Mouse (Mus musculus) erythroblast, embryonic 14.5 days (primary cell): ENCODE data around the gene Dennd2c. TPM values are rescaled to one million over a fixed set of nuclear protein-coding genes. Genes with fewer than 3 reads are reported as not detected.

Experiments used
- H3K27me3 ChIP-seq: 2 replicates; pipeline ENCODE4 v1.6.1; 2012; ENCODE audit warnings: inconsistent platforms; ENCODE audit not compliant: control insufficient read depth
- H3K36me3 ChIP-seq: 2 replicates; pipeline ENCODE4 v1.6.1; 2012; ENCODE audit warnings: mild to moderate bottlenecking, inconsistent platforms; ENCODE audit not compliant: control insufficient read depth
- H3K4me1 ChIP-seq: 2 replicates; pipeline ENCODE4 v1.6.1; 2012; ENCODE audit warnings: inconsistent platforms; ENCODE audit not compliant: control insufficient read depth
- H3K4me3 ChIP-seq: replicated peaks from 2 replicates; pipeline ENCODE3; 2012; ENCODE audit warnings: moderate library complexity, mild to moderate bottlenecking, inconsistent platforms
- H3K9me3 ChIP-seq: 2 replicates; pipeline ENCODE4 v1.6.1; 2012; ENCODE audit warnings: low read length, inconsistent platforms, mixed read lengths; ENCODE audit not compliant: control insufficient read depth
- GATA1 ChIP-seq: IDR thresholded peaks from 2 replicates; pipeline ENCODE4 v1.6.1; 2012; ENCODE audit warnings: low read length, inconsistent platforms, mixed read lengths
- TAL1 ChIP-seq: IDR thresholded peaks from 3 replicates; pipeline ENCODE4 v1.6.1; 2012; ENCODE audit warnings: low read length, inconsistent platforms, mixed read lengths
- polyA plus RNA-seq: library from polyadenylated mRNA; stranded (reverse); fragments of >175 nt; gene quantifications from 2 replicates; pipeline ENCODE4 v1.2.3, GENCODE M21; 2012

Dennd2c gene
- polyA plus RNA-seq, 1 experiment: 0.39 TPM

GRCm38 (mm10) chr3:103146330-103147166, 44.1 kb downstream of the Dennd2c start:
- Histone ChIP-seq H3K4me3 (no peak overlapping the region), H3K27me3 (no peaks in the 10 kb centered on the region), H3K9me3 (no peaks in the 10 kb centered on the region), H3K36me3 (peaks cover 96% of the 10 kb centered on the region), H3K4me1 (peaks cover 15% of the 10 kb centered on the region)
- TF ChIP-seq TAL1: no peak
- TF ChIP-seq GATA1: no peak

GRCm38 (mm10) chr3:103147775-103148174, 45.4 kb downstream of the Dennd2c start:
- Histone ChIP-seq H3K27me3 (no peaks in the 10 kb centered on the region), H3K9me3 (no peaks in the 10 kb centered on the region), H3K4me3 (no peak overlapping the region), H3K36me3 (peaks cover 96% of the 10 kb centered on the region), H3K4me1 (peaks cover 10% of the 10 kb centered on the region)
- TF ChIP-seq GATA1: no peak

- no peak overlapping the region for H3K4me3 ChIP-seq
- no peaks in the 10 kb centered on the region for H3K27me3 ChIP-seq
- peaks cover 9% of the 10 kb centered on the region for H3K4me1 ChIP-seq
- H3K36me3 ChIP-seq: peaks cover 96% of the 10 kb centered on the region
- H3K9me3 ChIP-seq: peaks cover 4% of the 10 kb centered on the region
- TF ChIP-seq TAL1 (no peak), GATA1 (no peak)
These were observed 46.5 kb downstream of the Dennd2c start for GRCm38 (mm10) chr3:103148941-103149340.

GRCm38 (mm10) chr3:103153761-103154160, 51.4 kb downstream of the Dennd2c start:
- no peak for TF ChIP-seq GATA1
- TF ChIP-seq TAL1: no peak
- Histone ChIP-seq H3K9me3 (peaks cover 6% of the 10 kb centered on the region), H3K27me3 (no peaks in the 10 kb centered on the region), H3K4me1 (peaks cover 4% of the 10 kb centered on the region), H3K4me3 (no peak overlapping the region), H3K36me3 (peaks cover 97% of the 10 kb centered on the region)

- no peaks in the 10 kb centered on the region for H3K27me3 ChIP-seq
- peaks cover 96% of the 10 kb centered on the region for H3K36me3 ChIP-seq
- H3K4me1 ChIP-seq: peaks cover 17% of the 10 kb centered on the region
- H3K9me3 ChIP-seq: 0 out of 2 replicates have a peak, but pooled peaks cover 2% of the 10 kb centered on the region
- TF ChIP-seq GATA1: no peak
- TF ChIP-seq TAL1: no peak
- peak overlapping the region; percentile 9 for H3K4me3 ChIP-seq
These were observed 57.0 kb downstream of the Dennd2c start for GRCm38 (mm10) chr3:103159232-103159900.

- Histone ChIP-seq H3K9me3 (no peaks in the 10 kb centered on the region), H3K4me3 (no peak overlapping the region), H3K27me3 (no peaks in the 10 kb centered on the region), H3K36me3 (peaks cover 76% of the 10 kb centered on the region), H3K4me1 (peaks cover 43% of the 10 kb centered on the region)
- TF ChIP-seq GATA1: no peak
- TF ChIP-seq TAL1: no peak
These were observed 67.4 kb downstream of the Dennd2c start for GRCm38 (mm10) chr3:103169771-103170170.

GRCm38 (mm10) chr3:103171505-103172267, 69.3 kb downstream of the Dennd2c start, which contains the start of gene Bcas2:
TSS of gene Bcas2 (plus strand) at chr3:103171655.
- TF ChIP-seq GATA1 (no peak), TAL1 (no peak)
- Histone ChIP-seq H3K27me3 (no peaks in the 10 kb centered on the region), H3K4me1 (peaks cover 61% of the 10 kb centered on the region), H3K36me3 (peaks cover 76% of the 10 kb centered on the region), H3K9me3 (no peaks in the 10 kb centered on the region), H3K4me3 (peak within 1 kb of the TSS; percentile 88)

- Histone ChIP-seq H3K4me3 (peak overlapping the region; percentile 88), H3K9me3 (no peaks in the 10 kb centered on the region), H3K36me3 (peaks cover 76% of the 10 kb centered on the region), H3K4me1 (peaks cover 70% of the 10 kb centered on the region), H3K27me3 (no peaks in the 10 kb centered on the region)
- TF ChIP-seq GATA1: no peak
- TF ChIP-seq TAL1: no peak
These were observed 70.2 kb downstream of the Dennd2c start for GRCm38 (mm10) chr3:103172615-103173014.

- Histone ChIP-seq H3K4me3 (peak overlapping the region; percentile 8), H3K9me3 (no peaks in the 10 kb centered on the region), H3K36me3 (peaks cover 79% of the 10 kb centered on the region), H3K27me3 (no peaks in the 10 kb centered on the region), H3K4me1 (peaks cover 65% of the 10 kb centered on the region)
- TF ChIP-seq GATA1 (peak; percentile 56), TAL1 (peak; percentile 43; the same call in 1 of the 3 replicates)
These were observed 74.3 kb downstream of the Dennd2c start for GRCm38 (mm10) chr3:103176740-103177139.
